Mouse (Mus musculus) heart, embryonic 10.5 days (tissue): Measurements from ENCODE around the gene Npcd. TPM values are rescaled to one million over a fixed set of nuclear protein-coding genes. Genes with fewer than 3 reads are reported as not detected.
A peak's percentile ranks its signal among the peaks of the same experiment; 100 is the strongest.

Experiments
- DNase-seq: peaks from one replicate; pipeline ENCODE4 v3.0.0-alpha.2; 2017; ENCODE audit warnings: low spot score
- H3K27ac ChIP-seq: fragments of 300-500 bp; sonication (generic); 2 replicates; pipeline ENCODE4 v1.5.1; 2016; ENCODE audit warnings: mild to moderate bottlenecking
- H3K27me3 ChIP-seq: fragments of 300-500 bp; sonication (generic); 2 replicates; pipeline ENCODE4 v1.6.1; 2016; ENCODE audit warnings: mild to moderate bottlenecking; ENCODE audit not compliant: poor library complexity, insufficient read depth, severe bottlenecking
- H3K36me3 ChIP-seq: fragments of 300-500 bp; sonication (generic); 2 replicates; pipeline ENCODE4 v1.6.1; 2016; ENCODE audit warnings: mild to moderate bottlenecking, moderate library complexity
- H3K4me1 ChIP-seq: fragments of 300-500 bp; sonication (generic); 2 replicates; pipeline ENCODE4 v1.6.1; 2016; ENCODE audit warnings: mild to moderate bottlenecking
- H3K4me3 ChIP-seq: fragments of 300-500 bp; sonication (generic); 2 replicates; pipeline ENCODE4 v1.5.1; 2016; ENCODE audit warnings: mild to moderate bottlenecking, moderate library complexity
- H3K9me3 ChIP-seq: fragments of 300-500 bp; sonication (generic); 2 replicates; pipeline ENCODE4 v1.6.1; 2016; ENCODE audit warnings: mild to moderate bottlenecking, moderate library complexity
- WGBS: fragments of 180-500 bp; shearing (Covaris S2); methylation state at CpG from one replicate; pipeline ENCODE4 v1.1.7; 2016; 5-methylcytosine and 5-hydroxymethylcytosine counted together
- polyA plus RNA-seq: library from polyadenylated mRNA; unstranded; fragments of >200 nt; fragmentation: Nextera tagmentation; extraction: Ambion mirVana; gene quantifications from 2 replicates; pipeline ENCODE4 v1.2.1, GENCODE M21; 2016

The Npcd gene
- polyA plus RNA-seq, 1 experiment from 2014 or later, result not detected

- no peak for DNase-seq
- Histone ChIP-seq H3K4me3 (no peak overlapping the region), H3K27me3 (no peaks in the 10 kb centered on the region), H3K36me3 (peaks cover 28% of the 10 kb centered on the region), H3K4me1 (peaks cover 27% of the 10 kb centered on the region), H3K27ac (0 out of 2 replicates have a peak overlapping the region, but pooled peaks have one; percentile 24), H3K9me3 (no peaks in the 10 kb centered on the region)
- WGBS, result 86% methylated on average over 10 of the region's 10 CpGs
Observed at GRCm38 (mm10) chr15:79766586-79767071, 67.4 kb downstream of the Npcd start.

- peaks cover 32% of the 10 kb centered on the region for H3K36me3 ChIP-seq
- 64% methylated on average over 9 of the region's 10 CpGs for WGBS
- no peak for DNase-seq
- H3K27me3 ChIP-seq, result no peaks in the 10 kb centered on the region
- peaks cover 27% of the 10 kb centered on the region for H3K4me1 ChIP-seq
- H3K4me3 ChIP-seq, result no peak overlapping the region
- no peak overlapping the region for H3K27ac ChIP-seq
- H3K9me3 ChIP-seq, result no peaks in the 10 kb centered on the region
Observed at GRCm38 (mm10) chr15:79766168-79766567, 67.9 kb downstream of the Npcd start.

GRCm38 (mm10) chr15:79765361-79765760, 68.7 kb downstream of the Npcd start:
- 84% methylated on average over 2 of the region's 2 CpGs for WGBS
- Histone ChIP-seq H3K4me1 (peaks cover 27% of the 10 kb centered on the region), H3K27me3 (no peaks in the 10 kb centered on the region), H3K27ac (no peak overlapping the region), H3K4me3 (no peak overlapping the region), H3K36me3 (peaks cover 34% of the 10 kb centered on the region), H3K9me3 (no peaks in the 10 kb centered on the region)
- no peak for DNase-seq

- no peak for DNase-seq
- peaks cover 34% of the 10 kb centered on the region for H3K36me3 ChIP-seq
- no peaks in the 10 kb centered on the region for H3K9me3 ChIP-seq
- no peaks in the 10 kb centered on the region for H3K27me3 ChIP-seq
- 76% methylated on average over 11 of the region's 11 CpGs for WGBS
- H3K4me3 ChIP-seq, result no peak overlapping the region
- H3K27ac ChIP-seq, result no peak overlapping the region
- H3K4me1 ChIP-seq, result peaks cover 27% of the 10 kb centered on the region
Observed at GRCm38 (mm10) chr15:79764539-79765267, 69.3 kb downstream of the Npcd start.

- Histone ChIP-seq H3K27me3 (no peaks in the 10 kb centered on the region), H3K9me3 (no peaks in the 10 kb centered on the region), H3K4me3 (no peak overlapping the region), H3K4me1 (peaks cover 27% of the 10 kb centered on the region), H3K27ac (no peak overlapping the region), H3K36me3 (peaks cover 34% of the 10 kb centered on the region)
- DNase-seq, result no peak
- 85% methylated on average over 7 of the region's 7 CpGs for WGBS
Observed at GRCm38 (mm10) chr15:79763601-79764246, 70.3 kb downstream of the Npcd start.

GRCm38 (mm10) chr15:79763001-79763400, 71.0 kb downstream of the Npcd start:
- H3K27ac ChIP-seq, result no peak overlapping the region; the same call in 1 of the 2 replicates
- H3K4me1 ChIP-seq, result peaks cover 23% of the 10 kb centered on the region
- 85% methylated on average over 9 of the region's 9 CpGs for WGBS

GRCm38 (mm10) chr15:79760956-79761355, 73.1 kb downstream of the Npcd start:
- Histone ChIP-seq H3K27me3 (no peaks in the 10 kb centered on the region), H3K4me3 (no peak overlapping the region), H3K9me3 (no peaks in the 10 kb centered on the region), H3K4me1 (peaks cover 13% of the 10 kb centered on the region), H3K27ac (no peak overlapping the region), H3K36me3 (peaks cover 34% of the 10 kb centered on the region)
- WGBS, result 77% methylated on average over 6 of the region's 6 CpGs
- DNase-seq, result no peak

More at GRCm38 (mm10) chr15:79763001-79763400, 71.0 kb downstream of the Npcd start:
- no peak overlapping the region for H3K4me3 ChIP-seq
- no peaks in the 10 kb centered on the region for H3K9me3 ChIP-seq
- H3K27me3 ChIP-seq, result no peaks in the 10 kb centered on the region
- no peak for DNase-seq
- H3K36me3 ChIP-seq, result peaks cover 34% of the 10 kb centered on the region

GRCm38 (mm10) chr15:79757118-79757517, 76.9 kb downstream of the Npcd start:
- Histone ChIP-seq H3K4me3 (no peak overlapping the region), H3K36me3 (peaks cover 11% of the 10 kb centered on the region), H3K27me3 (no peaks in the 10 kb centered on the region), H3K27ac (no peak overlapping the region), H3K9me3 (no peaks in the 10 kb centered on the region), H3K4me1 (peaks cover 20% of the 10 kb centered on the region)
- 82% methylated on average over 3 of the region's 3 CpGs for WGBS
- no peak for DNase-seq

GRCm38 (mm10) chr15:79755977-79756625, 77.9 kb downstream of the Npcd start:
- Histone ChIP-seq H3K9me3 (no peaks in the 10 kb centered on the region), H3K27me3 (no peaks in the 10 kb centered on the region), H3K27ac (no peak overlapping the region), H3K4me1 (peaks cover 24% of the 10 kb centered on the region), H3K4me3 (no peak overlapping the region), H3K36me3 (0 out of 2 replicates have a peak, but pooled peaks cover 2% of the 10 kb centered on the region)
- DNase-seq, result no peak
- WGBS, result 74% methylated on average over 8 of the region's 8 CpGs

GRCm38 (mm10) chr15:79755176-79755575, 78.9 kb downstream of the Npcd start:
- H3K27ac ChIP-seq, result no peak overlapping the region
- DNase-seq, result no peak
- 75% methylated on average over 4 of the region's 4 CpGs for WGBS
- H3K27me3 ChIP-seq, result no peaks in the 10 kb centered on the region
- no peak overlapping the region for H3K4me3 ChIP-seq
- H3K9me3 ChIP-seq, result no peaks in the 10 kb centered on the region
- peaks cover 2% of the 10 kb centered on the region; the same call in 1 of the 2 replicates for H3K36me3 ChIP-seq
- H3K4me1 ChIP-seq, result peaks cover 24% of the 10 kb centered on the region

- DNase-seq, result no peak
- Histone ChIP-seq H3K4me3 (no peak overlapping the region), H3K27ac (no peak overlapping the region), H3K36me3 (peaks cover 2% of the 10 kb centered on the region; the same call in 1 of the 2 replicates), H3K4me1 (peaks cover 24% of the 10 kb centered on the region), H3K27me3 (no peaks in the 10 kb centered on the region), H3K9me3 (no peaks in the 10 kb centered on the region)
- WGBS, result 50% methylated on average over 4 of the region's 4 CpGs
Observed at GRCm38 (mm10) chr15:79753873-79754272, 80.2 kb downstream of the Npcd start.

GRCm38 (mm10) chr15:79753420-79753752, 80.7 kb downstream of the Npcd start:
- 79% methylated on average over 3 of the region's 3 CpGs for WGBS
- no peak for DNase-seq

More at GRCm38 (mm10) chr15:79753420-79753752, 80.7 kb downstream of the Npcd start:
- Histone ChIP-seq H3K4me1 (peaks cover 24% of the 10 kb centered on the region), H3K9me3 (no peaks in the 10 kb centered on the region), H3K36me3 (peaks cover 2% of the 10 kb centered on the region; the same call in 1 of the 2 replicates), H3K4me3 (no peak overlapping the region), H3K27ac (no peak overlapping the region), H3K27me3 (no peaks in the 10 kb centered on the region)
